8 mouse cellular contexts compared by ENCODE assay signal in genomic region chr6:49057053-49058021, GRCm38 (mm10). TPM values are rescaled to one million over a fixed set of nuclear protein-coding genes. Genes with fewer than 3 reads are reported as not detected.
A peak's percentile ranks its signal among the peaks of the same experiment; 100 is the strongest.
DNase-seq lines count a peak whose midpoint lies in the region; ATAC-seq and TF ChIP-seq lines count a peak whose summit lies in the region.

No protein-coding gene starts in this region.

- WGBS in heart, postnatal 0 days, result 35% methylated on average over 8 of the region's 8 CpGs
- WGBS in large intestine, adult 2 months, result 36% methylated on average over 8 of the region's 8 CpGs

- H3K4me2 ChIP-seq in heart, postnatal 0 days (ENCODE audit: low read depth, low read length), result no peak overlapping the region

- no peak overlapping the region for H3K9ac ChIP-seq in heart, postnatal 0 days (replicated peaks; ENCODE audit: low read depth, low read length)

- DNase-seq in ES-CJ7 (ENCODE audit: low read depth, low spot score), result peak; percentile 72
- peak; percentile 65 for DNase-seq in adrenal gland, adult 2 months
- peak; percentile 88 for DNase-seq in embryo, embryonic 10 days (ENCODE audit: low spot score)
- DNase-seq in heart, postnatal 0 days (ENCODE audit: low spot score), result peak; percentile 54
- DNase-seq in large intestine, adult 2 months (ENCODE audit: low read depth, low spot score), result peak; percentile 45
- DNase-seq in lung, postnatal 25 days (ENCODE audit: low spot score), result peak; percentile 72
- peak; percentile 59 for DNase-seq in right cerebral cortex, adult 18-20 months
- peak; percentile 63 to 67 for DNase-seq in urinary bladder, postnatal 36 days (ENCODE audit: low spot score in 2 of 2)

- no peak overlapping the region for H3K4me3 ChIP-seq in heart, postnatal 0 days (ENCODE audit: low read depth, low read length)

- H3K9me3 ChIP-seq in heart, postnatal 0 days (replicated peaks; ENCODE audit: control insufficient read depth, low read length), result no peaks in the 10 kb centered on the region

- H3K36me3 ChIP-seq in heart, postnatal 0 days (replicated peaks; ENCODE audit: control insufficient read depth, insufficient read depth, low read length), result no peaks in the 10 kb centered on the region

- TF ChIP-seq EP300 in heart, postnatal 0 days (IDR thresholded peaks at IDR 0.05; ENCODE audit: low read depth), result no peak

- no peak; the same call in 1 of the 2 replicates for ATAC-seq in heart, postnatal 0 days (ENCODE audit: insufficient read depth, low read depth)

- no peak overlapping the region for H3K27ac ChIP-seq in heart, postnatal 0 days (ENCODE audit: low read depth)

- H3K27me3 ChIP-seq in heart, postnatal 0 days (ENCODE audit: control insufficient read depth, insufficient read depth, low read length), result no peaks in the 10 kb centered on the region

- TF ChIP-seq CTCF in heart, postnatal 0 days (IDR thresholded peaks at IDR 0.05; ENCODE audit: low read depth), result peak; percentile 90

- H3K4me1 ChIP-seq in heart, postnatal 0 days (ENCODE audit: control insufficient read depth, insufficient read depth), result no peaks in the 10 kb centered on the region

RNA-seq across cellular contexts. Expression of gene Malsu1, which starts 16.3 kb away (rescaled TPM):
- 10 to 100 TPM; 35.4 to 42.3 TPM for total RNA-seq in adrenal gland, adult 2 months (2021)
- 30.6 and 55.1 TPM in 2 replicates for polyA plus RNA-seq in adrenal gland, adult 2 months (2012; rRNA removed)
- 20.0 and 35.3 TPM in 2 replicates for total RNA-seq in heart, postnatal 0 days (2014; rRNA removed; ENCODE audit: low replicate concordance)
- 97.6 and 105 TPM in 2 replicates for polyA plus RNA-seq in heart, postnatal 0 days (2015; fragmentation: Nextera tagmentation; extraction: Ambion mirVana)
- 13.7 and 14.4 TPM in 2 replicates for polyA plus RNA-seq in large intestine, adult 2 months (2012; rRNA removed)

RNA-seq across cellular contexts. Expression of gene Gpnmb, which starts 21.0 kb away (rescaled TPM):
- total RNA-seq in adrenal gland, adult 2 months (2021), result under 1 TPM; 0.79 to 0.86 TPM
- polyA plus RNA-seq in adrenal gland, adult 2 months (2012; rRNA removed), result 0.65 and 1.3 TPM in 2 replicates
- 5.1 and 13.7 TPM in 2 replicates for total RNA-seq in heart, postnatal 0 days (2014; rRNA removed; ENCODE audit: low replicate concordance)
- polyA plus RNA-seq in heart, postnatal 0 days (2015; fragmentation: Nextera tagmentation; extraction: Ambion mirVana), result 4.0 and 7.2 TPM in 2 replicates
- polyA plus RNA-seq in large intestine, adult 2 months (2012; rRNA removed), result 1.4 and 2.4 TPM in 2 replicates
